Mouse (Mus musculus): ENCODE results near the gene Rtl1. TPM values are rescaled to one million over a fixed set of nuclear protein-coding genes. Genes with fewer than 3 reads are reported as not detected.

Gene Rtl1
- polyA plus RNA-seq (2021; fragmentation: Nextera tagmentation), result 0.21 and 0.36 TPM in 2 replicates
- long read RNA-seq, experiment 1, result 0 reads
- long read RNA-seq, experiment 2, result 0 reads

GRCm38 (mm10) chr12:109600230-109600629 is at the start of gene Rtl1:
Rtl1 (minus strand) TSS chr12:109600330.

Other genes starting within 250 kb of the Rtl1 start
- gene Dlk1, start 147.5 kb downstream of the Rtl1 start, polyA plus RNA-seq (2021; fragmentation: Nextera tagmentation), result 0.63 and 1.1 TPM in 2 replicates

Measured in left cerebral cortex, adult 6 months (tissue).